Mouse (Mus musculus) T-helper 2 cell (primary cell): ENCODE data around the gene Hrg.
"Not testable (repeated sequence)": the region's sequence is repeated elsewhere in the genome, so short reads cannot be mapped to it uniquely, and the experiment has no call there.

Experiments used
- in situ Hi-C: fragments of 300-600 bp; cut with MboI, MseI; formaldehyde crosslinking; loops from one replicate; pipeline ENCODE4 v1.15.1; 2025; ENCODE audit warnings: high pct_unique_total_duplicates

Hrg gene

DNA sequence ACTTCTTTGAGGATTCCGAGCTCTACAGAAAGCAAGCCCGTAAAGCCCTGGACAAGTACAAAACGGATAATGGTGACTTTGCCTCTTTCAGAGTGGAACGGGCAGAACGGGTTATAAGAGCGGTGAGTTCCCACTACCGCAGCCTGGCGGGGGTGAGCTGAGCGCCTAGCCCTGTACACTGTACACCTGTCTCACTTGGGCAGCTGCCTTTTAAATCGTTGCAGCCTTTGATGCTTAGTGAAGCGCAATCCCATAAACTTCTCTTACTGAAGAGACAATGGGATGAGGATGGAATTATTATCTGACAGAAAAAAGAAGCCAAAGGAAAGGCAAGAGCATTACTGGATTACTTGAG lies 5.2 kb downstream of the Hrg start:
- in situ Hi-C loops: no loop called here

DNA sequence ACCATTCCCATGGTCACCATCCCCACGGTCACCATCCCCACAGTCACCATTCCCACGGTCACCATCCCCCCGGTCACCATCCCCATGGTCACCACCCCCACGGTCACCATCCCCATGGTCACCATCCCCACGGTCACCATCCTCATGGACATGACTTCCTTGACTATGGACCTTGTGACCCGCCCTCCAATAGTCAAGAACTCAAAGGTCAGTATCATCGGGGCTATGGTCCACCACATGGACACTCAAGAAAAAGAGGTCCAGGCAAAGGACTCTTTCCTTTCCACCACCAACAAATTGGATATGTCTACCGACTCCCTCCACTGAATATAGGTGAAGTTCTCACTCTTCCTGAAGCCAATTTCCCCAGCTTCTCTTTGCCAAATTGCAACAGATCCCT lies 10.2 kb downstream of the Hrg start:
- in situ Hi-C loops: no loop called here

DNA sequence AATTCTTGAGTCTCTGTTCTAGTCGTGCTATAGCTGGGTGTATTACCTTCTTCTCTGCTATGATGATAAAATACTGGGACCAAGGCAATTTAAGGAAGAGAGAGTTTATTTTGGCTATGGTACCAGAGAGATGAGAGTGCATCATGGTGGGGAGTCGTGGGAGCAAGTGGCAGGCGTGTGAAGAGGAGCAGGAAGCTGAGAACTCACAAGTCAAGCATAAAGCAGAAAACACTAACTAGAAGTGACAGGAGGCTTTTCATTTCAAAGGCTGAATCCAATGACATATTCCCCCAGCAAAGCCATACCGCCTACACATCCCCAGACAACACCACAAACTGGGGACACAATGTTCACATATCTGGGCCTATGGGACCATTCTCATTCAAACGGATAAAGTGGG lies 11.4 kb downstream of the Hrg start:
- in situ Hi-C loops: no loop called here

DNA sequence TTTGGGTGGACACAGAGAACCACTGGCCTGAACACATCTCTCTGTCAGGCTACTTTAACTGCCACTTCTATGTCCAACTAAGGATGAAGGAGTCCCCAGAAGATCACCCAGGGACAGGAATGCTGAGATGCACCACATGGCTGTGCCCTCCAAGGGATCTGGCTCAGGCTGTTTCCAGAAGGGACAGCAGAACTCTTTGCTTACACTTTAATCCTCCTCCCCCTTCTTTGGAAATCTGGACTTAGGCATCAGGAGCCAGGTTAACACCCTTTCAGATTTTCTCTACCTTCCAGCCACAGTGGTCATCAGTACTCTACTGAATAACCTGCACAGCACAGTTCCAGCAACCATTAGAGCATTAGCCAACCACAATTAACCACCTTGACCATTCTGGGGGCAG lies 12.4 kb downstream of the Hrg start:
- in situ Hi-C loops: no loop called here

DNA sequence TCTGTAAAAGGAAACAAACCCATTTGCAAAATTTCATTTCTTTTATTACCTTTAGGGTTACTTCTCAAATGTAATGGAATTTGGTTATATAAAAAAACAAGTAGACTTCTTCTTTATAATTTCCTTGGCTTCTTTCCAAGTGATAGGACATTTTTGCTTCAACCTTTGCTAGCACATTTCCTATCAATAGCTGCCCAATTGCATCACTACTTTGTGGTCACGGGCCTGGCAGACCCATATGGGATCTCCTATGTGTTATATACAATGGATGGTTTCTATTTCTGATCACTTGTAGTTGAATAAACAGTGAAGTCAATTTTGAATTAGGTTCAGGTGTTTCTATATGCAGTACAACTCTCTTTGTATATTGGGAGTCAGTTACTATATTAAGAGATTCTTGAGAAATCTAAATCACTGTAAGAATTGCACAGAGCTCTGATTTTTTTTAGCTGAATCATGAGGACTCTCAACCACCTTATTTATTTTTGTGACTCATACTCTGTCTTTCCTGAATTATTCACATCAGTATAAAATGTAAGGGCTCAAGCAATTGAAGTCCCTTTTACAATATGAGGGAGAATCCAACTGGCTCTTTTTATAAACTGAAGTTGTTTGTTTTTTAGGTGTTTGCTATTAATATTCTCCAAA lies 16.6 kb downstream of the Hrg start:
- in situ Hi-C loops: no loop called here

DNA sequence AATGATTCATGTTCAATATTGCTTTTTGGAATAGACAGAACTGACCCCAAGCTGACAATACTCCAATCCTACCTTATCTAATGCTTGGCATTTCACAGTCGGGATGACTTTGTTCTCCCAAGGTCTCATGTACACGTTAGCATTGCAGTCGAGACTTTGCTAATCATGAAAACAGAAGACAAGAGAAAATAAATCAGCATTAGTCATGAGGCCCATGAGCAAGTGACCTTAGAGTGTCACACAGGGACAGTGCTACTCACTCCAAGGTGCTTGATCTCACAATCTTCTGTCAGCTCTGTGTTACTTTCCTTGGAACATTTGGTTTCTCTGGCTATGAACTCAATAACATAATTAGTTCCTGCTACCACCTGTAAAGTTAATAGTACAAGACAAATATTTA lies 46.1 kb downstream of the Hrg start:
- in situ Hi-C loops: not testable (repeated sequence)
